Mouse (Mus musculus): ENCODE data around the gene Fbxo34. TPM values are rescaled to one million over a fixed set of nuclear protein-coding genes. Genes with fewer than 3 reads are reported as not detected.

Fbxo34 gene
- polyA plus RNA-seq (2015; fragmentation: Illumina TruSeq; extraction: RNeasy Lipid Tissue Mini Kit (QIAGEN cat#74804); ENCODE audit: insufficient read depth, low replicate concordance), result 12.1 TPM

DNA sequence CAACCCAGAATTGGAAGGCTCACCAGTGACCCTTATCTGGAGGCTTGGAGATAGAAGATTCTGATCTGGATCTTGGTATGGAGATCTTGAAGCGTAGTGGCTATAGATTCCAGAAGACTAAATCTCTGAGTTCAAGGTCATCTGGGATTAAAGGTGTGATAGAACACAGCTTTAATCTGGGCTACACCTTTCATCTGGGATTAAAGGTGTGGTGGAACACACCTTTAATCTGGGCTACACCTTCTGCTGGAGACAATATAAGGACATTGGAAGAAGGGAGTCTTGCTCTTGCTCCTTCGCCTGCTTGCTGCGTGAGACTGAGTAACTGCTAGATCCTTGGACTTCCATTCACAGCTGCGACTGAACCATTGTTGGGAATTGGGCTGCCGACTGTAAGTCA lies at the start of gene Fbxo34:
Gene Fbxo34, plus strand, starts transcription at position 301 of the 400 bp plus-strand sequence.

GRCm38 (mm10) chr14:47417775-47418665 lies 32.2 kb upstream of the Fbxo34 start, which contains the start of gene Dlgap5:
Gene Dlgap5 (minus strand): TSS chr14:47418407.

GRCm38 (mm10) chr14:47570549-47570948 lies 120.3 kb downstream of the Fbxo34 start, which contains the start of gene Atg14:
Gene Atg14 (minus strand): TSS chr14:47570649.

Other genes with a start within 250 kb of the Fbxo34 start
- 32.9 TPM for gene Wdhd1, start 173.6 kb upstream of the Fbxo34 start, polyA plus RNA-seq (2015; fragmentation: Illumina TruSeq; extraction: RNeasy Lipid Tissue Mini Kit (QIAGEN cat#74804); ENCODE audit: insufficient read depth, low replicate concordance)
- 43.9 TPM for gene Socs4, start 173.5 kb upstream of the Fbxo34 start, polyA plus RNA-seq (2015; fragmentation: Illumina TruSeq; extraction: RNeasy Lipid Tissue Mini Kit (QIAGEN cat#74804); ENCODE audit: insufficient read depth, low replicate concordance)
- gene Mapk1ip1l, start 152.2 kb upstream of the Fbxo34 start, polyA plus RNA-seq (2015; fragmentation: Illumina TruSeq; extraction: RNeasy Lipid Tissue Mini Kit (QIAGEN cat#74804); ENCODE audit: insufficient read depth, low replicate concordance), result 70.2 TPM
- gene Lgals3, start 82.7 kb upstream of the Fbxo34 start, polyA plus RNA-seq (2015; fragmentation: Illumina TruSeq; extraction: RNeasy Lipid Tissue Mini Kit (QIAGEN cat#74804); ENCODE audit: insufficient read depth, low replicate concordance), result 90.6 TPM
- gene Dlgap5, start 32.0 kb upstream of the Fbxo34 start, polyA plus RNA-seq (2015; fragmentation: Illumina TruSeq; extraction: RNeasy Lipid Tissue Mini Kit (QIAGEN cat#74804); ENCODE audit: insufficient read depth, low replicate concordance), result 16.1 TPM
- gene Atg14, start 120.2 kb downstream of the Fbxo34 start, polyA plus RNA-seq (2015; fragmentation: Illumina TruSeq; extraction: RNeasy Lipid Tissue Mini Kit (QIAGEN cat#74804); ENCODE audit: insufficient read depth, low replicate concordance), result 9.8 TPM
- 106 TPM for gene Ktn1, start 198.0 kb downstream of the Fbxo34 start, polyA plus RNA-seq (2015; fragmentation: Illumina TruSeq; extraction: RNeasy Lipid Tissue Mini Kit (QIAGEN cat#74804); ENCODE audit: insufficient read depth, low replicate concordance)